Mouse (Mus musculus) lung, embryonic 14.5 days (tissue): Measurements from ENCODE around the gene Hsp90ab1. TPM values are rescaled to one million over a fixed set of nuclear protein-coding genes. Genes with fewer than 3 reads are reported as not detected.

Experiments used
- ATAC-seq: fragments of 200-750 bp; cut with Nextera tagmentation; 2 replicates; pipeline ENCODE4 v1.8.0; 2017; ENCODE audit warnings: mild to moderate bottlenecking, moderate TSS enrichment, moderate library complexity; ENCODE audit not compliant: insufficient read depth
- DNase-seq: peaks from one replicate; pipeline ENCODE4 v3.0.0-alpha.2; 2015
- H3K27ac ChIP-seq: fragments of 300-500 bp; sonication (generic); 2 replicates; pipeline ENCODE4 v1.5.1; 2014; ENCODE audit warnings: low read depth, mild to moderate bottlenecking, moderate library complexity
- H3K27me3 ChIP-seq: fragments of 300-500 bp; sonication (generic); 2 replicates; pipeline ENCODE4 v1.6.1; 2014; ENCODE audit warnings: low read length, control low read depth; ENCODE audit not compliant: insufficient read depth
- H3K36me3 ChIP-seq: fragments of 300-500 bp; sonication (generic); 2 replicates; pipeline ENCODE4 v1.6.1; 2014; ENCODE audit warnings: control low read depth; ENCODE audit not compliant: insufficient read depth
- H3K4me1 ChIP-seq: fragments of 300-500 bp; sonication (generic); 2 replicates; pipeline ENCODE4 v1.6.1; 2014; ENCODE audit warnings: antibody characterized with exemption, control low read depth; ENCODE audit not compliant: insufficient read depth
- H3K4me2 ChIP-seq: fragments of 300-500 bp; sonication (generic); 2 replicates; pipeline ENCODE4 v1.6.1; 2014; ENCODE audit warnings: mild to moderate bottlenecking
- H3K4me3 ChIP-seq: fragments of 300-500 bp; sonication (generic); 2 replicates; pipeline ENCODE4 v1.5.1; 2014; ENCODE audit warnings: low read depth, low read length
- H3K9ac ChIP-seq: fragments of 300-500 bp; sonication (generic); 2 replicates; pipeline ENCODE4 v1.6.1; 2014
- H3K9me3 ChIP-seq: fragments of 300-500 bp; sonication (generic); 2 replicates; pipeline ENCODE4 v1.6.1; 2016; ENCODE audit warnings: low read depth, low read length, control low read depth
- CTCF ChIP-seq: IDR thresholded peaks from 2 replicates; pipeline ENCODE4 v1.5.1; 2016; ENCODE audit warnings: antibody characterized with exemption, low read depth
- WGBS: fragments of 180-500 bp; shearing (Covaris S2); extraction: QIAGEN DNeasy Blood & Tissue Kit; methylation state at CpG from one replicate; pipeline ENCODE4 v1.1.7; 2014; 5-methylcytosine and 5-hydroxymethylcytosine counted together
- polyA plus RNA-seq: library from polyadenylated mRNA; unstranded; fragments of >200 nt; fragmentation: Nextera tagmentation; extraction: Ambion mirVana; gene quantifications from 2 replicates; pipeline ENCODE4 v1.2.1, GENCODE M21; 2014

The Hsp90ab1 gene
- polyA plus RNA-seq, 1 experiment from 2014 or later = 1,564 TPM

GRCm38 (mm10) chr17:45523263-45523662 is 49.8 kb downstream of the Hsp90ab1 start, which contains the start of gene Tcte1:
Gene Tcte1 (plus strand): TSS chr17:45523434.
- WGBS = under 1% methylated on average over 21 of the region's 21 CpGs
- no peak within 1 kb of the TSS for H3K27ac ChIP-seq
- H3K36me3 ChIP-seq = 0 out of 2 replicates have a peak, but pooled peaks cover 15% of the 10 kb centered on the region
- H3K9me3 ChIP-seq = no peaks in the 10 kb centered on the region
- 0 out of 2 replicates have a peak, but pooled peaks have one; percentile 26 for TF ChIP-seq CTCF
- peak within 1 kb of the TSS; percentile 35 for H3K4me3 ChIP-seq
- peak within 1 kb of the TSS; percentile 76 for H3K4me2 ChIP-seq
- H3K27me3 ChIP-seq = peaks cover 6% of the 10 kb centered on the region; the same call in 1 of the 2 replicates
- peak; percentile 85 for DNase-seq
- ATAC-seq = peak; percentile 81
- H3K9ac ChIP-seq = peak within 1 kb of the TSS; percentile 59
- H3K4me1 ChIP-seq = no peaks in the 10 kb centered on the region

GRCm38 (mm10) chr17:45520136-45520535 is 52.9 kb downstream of the Hsp90ab1 start:
- Histone ChIP-seq H3K9ac (no peak overlapping the region), H3K27me3 (no peaks in the 10 kb centered on the region), H3K4me3 (no peak overlapping the region), H3K9me3 (no peaks in the 10 kb centered on the region), H3K27ac (no peak overlapping the region), H3K4me2 (no peak overlapping the region), H3K4me1 (no peaks in the 10 kb centered on the region), H3K36me3 (0 out of 2 replicates have a peak, but pooled peaks cover 28% of the 10 kb centered on the region)
- DNase-seq (no peak), ATAC-seq (no peak)
- 80% methylated on average over 11 of the region's 11 CpGs for WGBS
- no peak for TF ChIP-seq CTCF

GRCm38 (mm10) chr17:45518766-45519475 is 54.1 kb downstream of the Hsp90ab1 start:
- Histone ChIP-seq H3K9ac (no peak overlapping the region), H3K9me3 (no peaks in the 10 kb centered on the region), H3K4me3 (no peak overlapping the region), H3K27ac (no peak overlapping the region), H3K27me3 (no peaks in the 10 kb centered on the region), H3K4me1 (no peaks in the 10 kb centered on the region), H3K4me2 (no peak overlapping the region), H3K36me3 (0 out of 2 replicates have a peak, but pooled peaks cover 28% of the 10 kb centered on the region)
- no peak for TF ChIP-seq CTCF
- ATAC-seq (no peak), DNase-seq (no peak)
- WGBS = 79% methylated on average over 12 of the region's 12 CpGs

Other genes with a start within 250 kb of the Hsp90ab1 start
- gene Cdc5l, start 139.5 kb downstream of the Hsp90ab1 start, polyA plus RNA-seq = 63.8 and 68.1 TPM in 2 replicates
- 0.43 and 0.61 TPM in 2 replicates for gene Spats1, start 97.9 kb downstream of the Hsp90ab1 start, polyA plus RNA-seq
- 17.0 and 17.4 TPM in 2 replicates for gene Aars2, start 66.4 kb downstream of the Hsp90ab1 start, polyA plus RNA-seq
- gene Tcte1, start 49.8 kb downstream of the Hsp90ab1 start, polyA plus RNA-seq = 0.35 and 0.70 TPM in 2 replicates
- 1.1 and 1.6 TPM in 2 replicates for gene Tmem151b, start 23.6 kb downstream of the Hsp90ab1 start, polyA plus RNA-seq
- gene Nfkbie, start 17.6 kb downstream of the Hsp90ab1 start, polyA plus RNA-seq = 2.3 and 3.1 TPM in 2 replicates
- gene Slc35b2, start 9.4 kb downstream of the Hsp90ab1 start, polyA plus RNA-seq = 130 and 137 TPM in 2 replicates
- gene Slc29a1, start 26.3 kb upstream of the Hsp90ab1 start, polyA plus RNA-seq = 75.4 and 82.2 TPM in 2 replicates
- gene Mymx, start 28.8 kb upstream of the Hsp90ab1 start, polyA plus RNA-seq = not detected in 2 replicates
- gene Capn11, start 86.1 kb upstream of the Hsp90ab1 start, polyA plus RNA-seq = 0.07 TPM in 1 of 2 replicates, not detected in the other
- 162 and 168 TPM in 2 replicates for gene Mrpl14, start 113.1 kb upstream of the Hsp90ab1 start, polyA plus RNA-seq
- gene Tmem63b, start 113.6 kb upstream of the Hsp90ab1 start, polyA plus RNA-seq = 29.7 and 31.3 TPM in 2 replicates
- gene 1600014C23Rik, start 160.6 kb upstream of the Hsp90ab1 start, polyA plus RNA-seq = not detected in 2 replicates